ENCODE assay signal across 28 mouse cellular contexts in the genomic region with DNA sequence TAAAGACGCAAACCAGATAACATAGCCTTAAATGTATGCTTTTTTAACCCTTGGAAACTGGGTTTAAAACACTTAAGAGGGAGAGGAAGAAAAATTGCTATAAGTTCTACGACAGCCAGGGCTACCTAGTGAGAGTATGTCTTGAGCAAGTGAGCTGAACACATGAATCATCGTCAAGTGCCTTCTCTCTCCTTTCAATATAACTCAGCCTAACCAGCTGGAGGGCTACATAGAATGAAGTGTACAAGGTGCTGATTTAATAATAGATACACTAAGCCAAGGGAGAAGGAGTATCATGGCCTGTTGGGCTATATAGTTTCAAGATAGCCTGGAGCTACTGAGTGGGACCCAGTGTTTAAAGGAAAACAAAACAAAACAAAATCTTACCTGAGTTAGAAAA. TPM values are rescaled to one million over a fixed set of nuclear protein-coding genes. Genes with fewer than 3 reads are reported as not detected.
"Had no signal": no experiment of that assay in that cellular context is flagged by ENCODE, and none has a peak within 500 bp of the region (broad histone marks: within the 10 kb centered on the region; RNA-seq: fewer than 3 reads in every experiment).

No protein-coding gene starts in this region.

- H3K4me3 ChIP-seq: heart, adult 2 months; heart, embryonic 13.5 days; heart, embryonic 15.5 days; hindbrain, embryonic 13.5 days; hindbrain, embryonic 15.5 days; kidney, embryonic 15.5 days; limb, embryonic 13.5 days; limb, embryonic 15.5 days had no signal

- ATAC-seq: hindbrain, postnatal 0 days; intestine, embryonic 16.5 days had no signal

- DNase-seq: gastrocnemius, postnatal 14 days; gastrocnemius, postnatal 36 days; heart, adult 2 months; heart, postnatal 14 days; heart, postnatal 36 days; kidney, adult 11 months; kidney, adult 2 months; kidney, adult 9 months; kidney, postnatal 14 days; kidney, postnatal 36 days; layer of hippocampus, adult 9-11 months; layer of hippocampus, postnatal 36 days; left cerebral cortex, postnatal 4 days had no signal

- H3K27me3 ChIP-seq: heart, embryonic 13.5 days; heart, embryonic 15.5 days; hindbrain, embryonic 13.5 days; hindbrain, embryonic 15.5 days; kidney, embryonic 15.5 days; limb, embryonic 13.5 days; limb, embryonic 15.5 days had no signal

- H3K9me3 ChIP-seq: heart, embryonic 13.5 days; heart, embryonic 15.5 days; hindbrain, embryonic 13.5 days; hindbrain, embryonic 15.5 days; kidney, embryonic 15.5 days; limb, embryonic 13.5 days; limb, embryonic 15.5 days had no signal

- H3K27ac ChIP-seq: heart, adult 2 months; heart, embryonic 13.5 days; heart, embryonic 15.5 days; hindbrain, embryonic 13.5 days; hindbrain, embryonic 15.5 days; hindbrain, postnatal 0 days; kidney, embryonic 15.5 days; kidney, postnatal 0 days; limb, embryonic 13.5 days; limb, embryonic 15.5 days had no signal

- H3K4me2 ChIP-seq: heart, embryonic 11.5 days; heart, embryonic 13.5 days; heart, embryonic 15.5 days; hindbrain, embryonic 13.5 days; hindbrain, embryonic 15.5 days; kidney, embryonic 15.5 days; limb, embryonic 13.5 days; limb, embryonic 15.5 days had no signal

- H3K9ac ChIP-seq: heart, embryonic 13.5 days; heart, embryonic 15.5 days; hindbrain, embryonic 13.5 days; hindbrain, embryonic 15.5 days; kidney, embryonic 15.5 days; limb, embryonic 13.5 days; limb, embryonic 15.5 days had no signal

RNA-seq across cellular contexts. Expression of gene Strc, which starts 31.5 kb away (rescaled TPM):
- polyA plus RNA-seq: heart, embryonic 13.5 days; heart, embryonic 15.5 days; heart, postnatal 0 days; hindbrain, embryonic 11.5 days; hindbrain, embryonic 13.5 days; intestine, embryonic 14.5 days; kidney, adult 2 months; kidney, embryonic 15.5 days; kidney, postnatal 0 days; limb, embryonic 11.5 days; limb, embryonic 13.5 days; limb, embryonic 15.5 days had no signal
